Mouse (Mus musculus): Measurements from ENCODE around the gene Thap2. TPM values are rescaled to one million over a fixed set of nuclear protein-coding genes. Genes with fewer than 3 reads are reported as not detected.

Thap2 gene
- 43.9 TPM for polyA plus RNA-seq (2014; fragmentation: Illumina TruSeq; extraction: RNeasy Lipid Tissue Mini Kit (QIAGEN cat#74804); ENCODE audit: low read depth, low replicate concordance)

GRCm38 (mm10) chr10:115384221-115385017, at the start of gene Thap2, which contains the start of gene Zfc3h1:
Gene Thap2 (minus strand): TSS chr10:115384443.
Gene Zfc3h1 (plus strand): TSS chr10:115384959.

GRCm38 (mm10) chr10:115361840-115362622, 22.2 kb downstream of the Thap2 start, which contains the start of gene Tmem19:
Gene Tmem19 (minus strand): TSS chr10:115362501.

Other genes with a start within 250 kb of the Thap2 start
- not detected for gene Tph2, start 199.4 kb downstream of the Thap2 start, polyA plus RNA-seq (2014; fragmentation: Illumina TruSeq; extraction: RNeasy Lipid Tissue Mini Kit (QIAGEN cat#74804); ENCODE audit: low read depth, low replicate concordance)
- 81.5 TPM for gene Tbc1d15, start 133.0 kb downstream of the Thap2 start, polyA plus RNA-seq (2014; fragmentation: Illumina TruSeq; extraction: RNeasy Lipid Tissue Mini Kit (QIAGEN cat#74804); ENCODE audit: low read depth, low replicate concordance)
- 96.2 TPM for gene Rab21, start 68.8 kb downstream of the Thap2 start, polyA plus RNA-seq (2014; fragmentation: Illumina TruSeq; extraction: RNeasy Lipid Tissue Mini Kit (QIAGEN cat#74804); ENCODE audit: low read depth, low replicate concordance)
- gene Tmem19, start 21.9 kb downstream of the Thap2 start, polyA plus RNA-seq (2014; fragmentation: Illumina TruSeq; extraction: RNeasy Lipid Tissue Mini Kit (QIAGEN cat#74804); ENCODE audit: low read depth, low replicate concordance) = 139 TPM
- gene Zfc3h1, start 516 bp upstream of the Thap2 start, polyA plus RNA-seq (2014; fragmentation: Illumina TruSeq; extraction: RNeasy Lipid Tissue Mini Kit (QIAGEN cat#74804); ENCODE audit: low read depth, low replicate concordance) = 95.6 TPM
- gene A930009A15Rik, start 185.5 kb upstream of the Thap2 start, polyA plus RNA-seq (2014; fragmentation: Illumina TruSeq; extraction: RNeasy Lipid Tissue Mini Kit (QIAGEN cat#74804); ENCODE audit: low read depth, low replicate concordance) = not detected
- gene Lgr5, start 203.3 kb upstream of the Thap2 start, polyA plus RNA-seq (2014; fragmentation: Illumina TruSeq; extraction: RNeasy Lipid Tissue Mini Kit (QIAGEN cat#74804); ENCODE audit: low read depth, low replicate concordance) = 0.89 TPM

Measured in kidney, adult 10 weeks (tissue).